Mouse (Mus musculus) liver, embryonic 14.5 days (tissue): Measurements from ENCODE around the gene Pik3ap1.

Source experiments
- CTCF ChIP-seq: IDR thresholded peaks from 2 replicates; pipeline ENCODE4 v1.5.1; 2016; ENCODE audit warnings: antibody characterized with exemption, low read depth, control low read depth
- EP300 ChIP-seq: IDR thresholded peaks from 2 replicates; pipeline ENCODE4 v1.6.1; 2016; ENCODE audit warnings: antibody characterized with exemption, low read depth

DNA sequence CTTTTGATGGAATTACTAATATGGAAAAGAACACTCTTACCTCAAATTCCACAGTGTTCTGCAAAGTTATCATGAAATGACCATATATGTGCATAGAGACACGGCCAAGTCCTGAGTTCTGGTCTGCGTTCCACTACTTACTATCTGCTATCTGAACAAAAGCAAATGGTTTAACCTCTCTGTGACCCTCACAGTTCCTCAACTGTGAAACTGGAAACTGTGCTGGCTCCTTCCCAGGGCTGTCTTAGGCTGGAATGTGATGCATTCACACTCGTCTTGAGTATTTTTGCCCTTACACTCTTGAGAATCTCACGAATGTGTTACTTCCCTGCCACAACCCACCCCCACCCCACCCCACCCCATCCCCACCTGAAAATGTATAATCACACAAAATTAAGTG lies 135.9 kb downstream of the Pik3ap1 start:
- TF ChIP-seq CTCF: no peak
- TF ChIP-seq EP300: no peak
